Mouse (Mus musculus) ES-Bruce4 (cell line): ENCODE data around the gene Intu. TPM values are rescaled to one million over a fixed set of nuclear protein-coding genes. Genes with fewer than 3 reads are reported as not detected.

ENCODE experiments used
- H3K27ac ChIP-seq: 2 replicates; pipeline ENCODE4 v1.5.1; 2012; ENCODE audit warnings: low read length, inconsistent platforms; ENCODE audit not compliant: insufficient read depth
- H3K27me3 ChIP-seq: 2 replicates; pipeline ENCODE4 v1.6.1; 2012; ENCODE audit warnings: mild to moderate bottlenecking, low read length, inconsistent platforms; ENCODE audit not compliant: control insufficient read depth, poor library complexity, insufficient read depth, severe bottlenecking
- H3K36me3 ChIP-seq: 2 replicates; pipeline ENCODE4 v1.6.1; 2012; ENCODE audit warnings: inconsistent platforms, mild to moderate bottlenecking, low read length, moderate library complexity; ENCODE audit not compliant: control insufficient read depth, poor library complexity, insufficient read depth, severe bottlenecking
- H3K4me1 ChIP-seq: one replicate; pipeline ENCODE4 v1.8.1; 2011; ENCODE audit warnings: low read length; ENCODE audit not compliant: control insufficient read depth, insufficient read depth
- H3K4me3 ChIP-seq: 2 replicates; pipeline ENCODE4 v1.5.1; 2011; ENCODE audit warnings: low read depth, mild to moderate bottlenecking, low read length
- H3K9ac ChIP-seq: 2 replicates; pipeline ENCODE4 v1.6.1; 2012; ENCODE audit warnings: low read depth, mild to moderate bottlenecking, inconsistent platforms; ENCODE audit not compliant: poor library complexity, severe bottlenecking
- H3K9me3 ChIP-seq: replicated peaks from 2 replicates; pipeline ENCODE4 v1.6.1; 2012; ENCODE audit warnings: mild to moderate bottlenecking, low read length, inconsistent platforms; ENCODE audit not compliant: control insufficient read depth, poor library complexity, insufficient read depth, severe bottlenecking
- CTCF ChIP-seq: IDR thresholded peaks from one replicate; pipeline ENCODE4 v1.8.1; 2011; ENCODE audit warnings: low read depth, low read length
- EP300 ChIP-seq: IDR thresholded peaks from 2 replicates; pipeline ENCODE4 v1.6.1; 2011; ENCODE audit warnings: low read depth, low read length; ENCODE audit not compliant: insufficient read depth
- POLR2A ChIP-seq: IDR thresholded peaks from one replicate; pipeline ENCODE4 v1.8.1; 2011; ENCODE audit warnings: low read length; ENCODE audit not compliant: insufficient read depth
- polyA plus RNA-seq: library from polyadenylated mRNA; stranded (reverse); fragments of >200 nt; gene quantifications from 2 replicates; pipeline ENCODE4 v1.2.4, GENCODE M21; 2011; ENCODE audit warnings: low read depth; ENCODE audit not compliant: missing spikeins, insufficient read depth, insufficient read length

The Intu gene
- polyA plus RNA-seq, 1 experiment: 7.1 TPM

GRCm38 (mm10) chr3:40654028-40654427, 122.9 kb downstream of the Intu start:
- H3K36me3 ChIP-seq: no peaks in the 10 kb centered on the region

GRCm38 (mm10) chr3:40655571-40655970, 124.5 kb downstream of the Intu start:
- Histone ChIP-seq H3K4me1 (no peaks in the 10 kb centered on the region), H3K9me3 (no peaks in the 10 kb centered on the region), H3K36me3 (no peaks in the 10 kb centered on the region), H3K27ac (no peak overlapping the region), H3K4me3 (no peak overlapping the region), H3K9ac (no peak overlapping the region), H3K27me3 (no peaks in the 10 kb centered on the region)
- TF ChIP-seq POLR2A: no peak
- TF ChIP-seq CTCF: no peak
- no peak for TF ChIP-seq EP300

More at GRCm38 (mm10) chr3:40654028-40654427, 122.9 kb downstream of the Intu start:
- Histone ChIP-seq H3K27ac (no peak overlapping the region), H3K27me3 (no peaks in the 10 kb centered on the region), H3K4me1 (no peaks in the 10 kb centered on the region), H3K9me3 (no peaks in the 10 kb centered on the region), H3K4me3 (no peak overlapping the region), H3K9ac (no peak overlapping the region)
- no peak for TF ChIP-seq EP300
- TF ChIP-seq POLR2A: no peak

- no peak overlapping the region for H3K27ac ChIP-seq
- no peak overlapping the region for H3K4me3 ChIP-seq
- H3K36me3 ChIP-seq: no peaks in the 10 kb centered on the region
- H3K9me3 ChIP-seq: no peaks in the 10 kb centered on the region
- TF ChIP-seq CTCF (no peak), EP300 (no peak), POLR2A (no peak)
- no peaks in the 10 kb centered on the region for H3K4me1 ChIP-seq
- no peaks in the 10 kb centered on the region for H3K27me3 ChIP-seq
- no peak overlapping the region for H3K9ac ChIP-seq
Measured at GRCm38 (mm10) chr3:40656339-40656738, 125.3 kb downstream of the Intu start.

GRCm38 (mm10) chr3:40660231-40660630, 129.1 kb downstream of the Intu start:
- no peaks in the 10 kb centered on the region for H3K9me3 ChIP-seq
- H3K27ac ChIP-seq: no peak overlapping the region
- H3K4me3 ChIP-seq: no peak overlapping the region
- no peak overlapping the region for H3K9ac ChIP-seq
- no peaks in the 10 kb centered on the region for H3K27me3 ChIP-seq
- no peaks in the 10 kb centered on the region for H3K36me3 ChIP-seq
- no peaks in the 10 kb centered on the region for H3K4me1 ChIP-seq
- no peak for TF ChIP-seq CTCF

- Histone ChIP-seq H3K4me1 (no peaks in the 10 kb centered on the region), H3K36me3 (no peaks in the 10 kb centered on the region), H3K27me3 (no peaks in the 10 kb centered on the region), H3K9ac (no peak overlapping the region), H3K9me3 (no peaks in the 10 kb centered on the region), H3K27ac (no peak overlapping the region), H3K4me3 (no peak overlapping the region)
- TF ChIP-seq EP300: no peak
- TF ChIP-seq POLR2A: no peak
- TF ChIP-seq CTCF: no peak
Measured at GRCm38 (mm10) chr3:40666109-40666508, 135.0 kb downstream of the Intu start.

GRCm38 (mm10) chr3:40666861-40667719, 136.0 kb downstream of the Intu start:
- Histone ChIP-seq H3K27ac (no peak overlapping the region), H3K4me1 (no peaks in the 10 kb centered on the region), H3K9me3 (no peaks in the 10 kb centered on the region), H3K4me3 (no peak overlapping the region), H3K27me3 (no peaks in the 10 kb centered on the region), H3K36me3 (no peaks in the 10 kb centered on the region), H3K9ac (no peak overlapping the region)
- TF ChIP-seq CTCF (no peak), POLR2A (no peak), EP300 (no peak)
